Mouse (Mus musculus) cerebellum, adult 9-10 months (tissue): ENCODE measurements around the gene Hsd17b6.
"Not testable (repeated sequence)": the region's sequence is repeated elsewhere in the genome, so short reads cannot be mapped to it uniquely, and the experiment has no call there.

Experiments used
- DNase-seq: peaks from one replicate; pipeline ENCODE4 v3.0.0; 2022

Gene Hsd17b6

GRCm38 (mm10) chr10:128007446-128007845, at the start of gene Hsd17b6:
Gene Hsd17b6 (minus strand): TSS chr10:128007611.
- DNase-seq = no peak

DNA sequence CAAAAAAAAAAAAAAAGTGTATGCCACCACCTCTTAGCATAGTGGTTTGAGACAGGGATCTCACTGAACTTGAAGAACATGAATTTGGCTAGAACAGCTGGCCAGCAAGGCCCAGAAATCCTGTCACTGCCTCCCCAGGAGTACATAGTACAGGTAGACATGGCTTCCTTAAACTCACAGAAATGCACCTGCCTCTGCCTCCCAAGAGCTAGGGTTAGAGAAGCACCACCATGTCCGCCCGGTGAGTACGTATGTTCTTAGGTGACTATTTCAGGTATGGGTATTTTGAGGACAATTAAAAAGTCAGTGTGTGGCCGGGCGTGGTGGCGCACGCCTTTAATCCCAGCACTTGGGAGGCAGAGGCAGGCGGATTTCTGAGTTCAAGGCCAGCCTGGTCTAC, 45.6 kb upstream of the Hsd17b6 start:
- DNase-seq = no peak

DNA sequence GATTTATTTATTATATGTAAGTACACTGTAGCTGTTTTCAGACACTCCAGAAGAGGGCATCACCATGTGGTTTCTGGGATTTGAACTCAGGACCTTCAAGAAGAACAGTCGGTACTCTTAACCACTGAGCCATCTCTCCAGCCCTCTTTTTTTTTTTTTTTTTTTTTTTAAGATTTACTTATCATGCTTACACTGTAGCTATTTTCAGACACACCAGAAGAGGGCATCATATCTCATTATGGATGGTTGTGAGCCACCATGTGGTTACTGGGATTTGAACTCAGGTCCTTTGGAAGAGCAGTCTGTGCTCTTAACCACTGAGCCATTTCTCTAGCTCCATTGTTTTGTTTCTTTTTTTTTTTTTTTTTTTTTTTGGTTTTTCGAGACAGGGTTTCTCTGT, 44.7 kb upstream of the Hsd17b6 start:
- DNase-seq = not testable (repeated sequence)

- DNase-seq = no peak
Observed at GRCm38 (mm10) chr10:128051589-128051988, 44.2 kb upstream of the Hsd17b6 start.

- DNase-seq = no peak
Observed at GRCm38 (mm10) chr10:128050355-128050754, 42.9 kb upstream of the Hsd17b6 start.

DNA sequence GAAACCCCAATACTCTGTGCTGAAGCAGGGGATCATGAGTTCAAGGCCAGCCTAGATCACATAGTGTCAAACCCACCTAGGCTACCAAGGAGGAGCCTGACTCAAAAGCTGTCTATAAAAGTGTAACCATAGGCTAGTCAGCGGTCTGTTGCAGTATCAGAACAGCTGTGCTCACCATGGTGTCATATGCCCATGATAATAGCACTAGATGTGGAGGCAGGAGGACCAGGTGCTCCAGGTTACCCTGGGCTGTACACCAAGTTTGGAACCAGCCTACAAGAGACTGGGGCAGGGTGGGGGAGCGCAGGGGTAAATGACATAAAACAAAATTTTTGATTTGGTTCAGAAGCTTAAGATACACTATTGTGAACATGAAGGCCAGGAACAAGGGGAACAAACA, 42.3 kb upstream of the Hsd17b6 start:
- DNase-seq = no peak

DNA sequence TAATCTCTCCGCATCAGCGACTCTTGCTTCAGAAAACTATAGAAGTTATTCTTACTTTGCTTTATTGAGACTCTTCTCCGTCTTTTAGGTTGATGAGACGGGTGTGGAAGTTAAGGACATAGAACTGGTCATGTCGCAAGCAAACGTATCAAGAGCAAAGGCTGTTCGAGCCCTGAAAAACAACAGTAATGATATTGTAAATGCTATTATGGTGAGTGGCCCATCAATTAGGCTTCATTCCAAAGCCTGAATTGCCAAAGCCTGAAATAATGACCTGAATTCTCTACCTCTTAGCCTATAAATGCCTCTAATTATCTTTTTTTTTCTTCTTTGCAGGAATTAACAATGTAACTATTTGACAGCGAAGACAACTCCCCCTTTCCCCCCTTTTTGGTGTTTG, 40.7 kb upstream of the Hsd17b6 start:
- no peak for DNase-seq

DNA sequence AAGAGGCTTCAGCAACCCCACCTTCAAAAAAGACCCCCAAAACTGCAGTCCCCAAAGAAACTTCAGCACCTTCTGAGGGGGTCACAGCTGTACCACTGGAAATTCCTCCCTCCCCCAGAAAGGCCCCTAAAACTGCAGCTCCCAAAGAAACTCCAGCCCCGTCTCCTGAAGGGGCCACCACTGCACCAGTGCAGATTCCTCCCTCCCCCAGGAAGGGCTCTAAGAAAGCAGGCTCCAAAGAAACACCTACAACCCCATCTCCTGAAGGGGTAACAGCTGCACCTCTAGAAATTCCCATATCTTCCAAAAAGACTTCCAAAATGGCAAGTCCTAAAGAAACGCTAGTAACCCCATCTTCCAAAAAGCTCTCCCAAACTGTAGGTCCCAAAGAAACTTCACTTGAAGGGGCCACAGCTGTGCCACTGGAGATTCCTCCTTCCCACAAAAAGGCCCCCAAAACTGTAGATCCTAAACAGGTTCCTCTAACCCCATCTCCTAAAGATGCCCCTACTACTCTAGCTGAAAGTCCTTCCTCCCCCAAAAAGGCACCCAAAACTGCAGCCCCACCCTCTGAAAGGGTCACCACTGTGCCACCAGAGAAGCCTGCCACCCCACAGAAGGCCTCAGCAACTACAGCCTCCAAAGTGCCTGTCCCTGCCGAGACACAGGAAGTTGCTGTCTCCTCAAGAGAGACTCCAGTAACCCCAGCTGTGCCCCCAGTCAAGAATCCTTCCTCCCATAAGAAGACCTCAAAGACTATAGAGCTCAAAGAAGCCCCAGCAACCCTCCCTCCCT, 35.8 kb upstream of the Hsd17b6 start:
- no peak for DNase-seq

DNA sequence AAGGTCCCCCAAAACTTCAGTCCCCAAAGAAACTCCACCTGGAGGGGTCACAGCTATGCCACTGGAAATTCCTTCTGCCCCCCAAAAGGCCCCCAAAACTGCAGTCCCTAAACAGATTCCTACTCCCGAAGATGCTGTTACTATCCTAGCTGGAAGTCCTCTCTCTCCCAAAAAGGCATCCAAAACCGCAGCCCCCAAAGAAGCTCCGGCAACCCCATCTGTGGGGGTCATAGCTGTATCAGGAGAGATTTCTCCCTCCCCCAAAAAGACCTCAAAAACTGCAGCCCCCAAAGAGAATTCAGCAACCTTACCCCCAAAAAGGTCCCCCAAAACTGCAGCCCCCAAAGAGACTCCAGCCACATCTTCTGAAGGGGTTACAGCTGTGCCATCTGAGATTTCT, 35.1 kb upstream of the Hsd17b6 start:
- no peak for DNase-seq

- DNase-seq = no peak
Observed at GRCm38 (mm10) chr10:128041636-128042035, 34.2 kb upstream of the Hsd17b6 start.

DNA sequence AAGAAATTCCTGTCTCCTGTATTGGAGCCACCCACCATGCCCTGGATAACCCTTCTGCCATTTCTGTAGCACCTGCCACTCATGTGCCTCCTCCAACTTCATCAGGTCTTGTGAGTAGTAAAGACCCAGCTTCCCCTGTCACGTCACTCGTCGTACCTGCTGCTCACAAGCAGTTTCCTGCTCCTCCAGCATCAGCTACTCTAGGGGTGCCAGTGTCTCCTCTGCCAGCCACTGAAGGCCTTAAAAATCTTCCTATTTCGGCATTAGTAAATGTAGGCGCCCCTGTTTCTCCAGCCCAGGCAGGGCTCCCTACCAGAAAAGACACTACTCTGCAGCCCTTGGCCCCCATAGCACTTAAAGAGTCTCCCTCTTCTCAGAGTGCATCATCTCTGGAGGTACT, 32.9 kb upstream of the Hsd17b6 start:
- DNase-seq = no peak

GRCm38 (mm10) chr10:128039858-128040257, 32.4 kb upstream of the Hsd17b6 start:
- DNase-seq = no peak

DNA sequence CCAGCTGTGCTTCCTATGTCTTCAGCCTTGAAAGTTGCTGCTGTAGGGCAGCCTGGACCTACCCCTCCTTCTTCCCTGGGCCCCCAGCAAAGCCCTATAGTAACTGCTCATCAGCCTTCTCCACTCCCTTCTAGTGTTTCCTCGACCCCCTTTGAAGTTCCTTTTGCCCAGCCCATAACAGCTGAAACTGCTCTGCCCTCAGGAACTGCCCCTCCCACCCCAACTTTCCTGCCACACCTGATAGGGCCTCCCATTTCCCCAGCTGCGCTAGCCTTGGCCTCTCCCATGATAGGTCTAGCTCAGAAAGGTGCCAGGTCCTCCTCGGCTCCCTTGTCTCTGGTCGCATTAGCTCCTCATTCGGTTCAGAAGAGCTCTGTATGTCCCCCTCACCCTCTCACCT, 31.8 kb upstream of the Hsd17b6 start:
- no peak for DNase-seq

DNA sequence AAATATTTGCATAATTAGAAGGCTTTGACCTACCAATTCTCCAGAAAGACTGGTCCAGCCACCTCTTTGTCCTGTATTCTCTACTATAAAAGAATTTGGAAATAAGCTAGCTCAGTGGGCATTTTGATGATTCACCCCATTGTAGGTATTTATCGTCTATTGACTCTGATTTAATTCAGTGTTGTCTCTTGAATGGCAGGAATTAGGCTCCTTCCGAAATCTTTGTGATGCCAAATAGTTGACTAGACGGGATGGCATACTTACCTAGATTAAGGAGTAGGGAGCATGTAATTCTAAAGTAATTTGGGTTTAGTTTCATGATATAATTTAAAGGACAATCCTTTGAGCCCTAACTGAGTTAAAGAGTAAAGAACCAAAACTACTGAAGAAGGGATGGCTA, 30.5 kb upstream of the Hsd17b6 start:
- DNase-seq = no peak

DNA sequence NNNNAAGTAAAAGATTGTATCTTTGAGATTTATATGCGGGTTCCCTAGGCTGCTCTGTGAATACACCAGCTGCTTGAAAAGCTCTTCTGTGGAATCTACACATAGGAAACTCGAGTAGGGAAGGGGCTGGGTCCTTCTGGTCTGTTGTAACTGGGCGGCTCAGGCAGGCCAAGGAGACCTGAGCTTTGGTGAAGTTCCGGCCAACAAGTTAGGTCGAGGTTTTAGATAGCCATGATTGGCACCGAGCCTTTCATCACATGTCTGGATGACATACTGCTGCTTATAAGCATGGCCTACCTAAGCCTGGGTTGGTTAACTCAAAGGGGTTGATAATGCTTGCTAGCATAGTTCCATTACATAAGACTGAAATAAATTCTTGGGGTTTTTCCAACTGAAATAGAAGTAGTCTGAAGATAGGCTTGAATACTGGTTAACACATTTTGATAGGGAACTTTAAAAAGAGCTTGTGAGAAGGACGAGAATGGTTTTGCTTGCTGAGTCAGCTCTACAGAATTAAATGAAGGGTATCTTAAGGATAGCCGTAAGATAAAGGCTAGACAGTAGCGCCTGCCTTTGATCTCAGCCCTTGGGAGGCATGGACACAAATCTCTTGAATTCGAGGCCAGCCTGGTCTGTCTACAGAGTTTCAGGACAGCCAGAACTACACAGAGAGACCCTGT, 29.5 kb upstream of the Hsd17b6 start:
- no peak for DNase-seq

GRCm38 (mm10) chr10:128030860-128031259, 23.4 kb upstream of the Hsd17b6 start:
- DNase-seq = no peak

- DNase-seq = no peak
Observed at GRCm38 (mm10) chr10:128029931-128030330, 22.5 kb upstream of the Hsd17b6 start.

DNA sequence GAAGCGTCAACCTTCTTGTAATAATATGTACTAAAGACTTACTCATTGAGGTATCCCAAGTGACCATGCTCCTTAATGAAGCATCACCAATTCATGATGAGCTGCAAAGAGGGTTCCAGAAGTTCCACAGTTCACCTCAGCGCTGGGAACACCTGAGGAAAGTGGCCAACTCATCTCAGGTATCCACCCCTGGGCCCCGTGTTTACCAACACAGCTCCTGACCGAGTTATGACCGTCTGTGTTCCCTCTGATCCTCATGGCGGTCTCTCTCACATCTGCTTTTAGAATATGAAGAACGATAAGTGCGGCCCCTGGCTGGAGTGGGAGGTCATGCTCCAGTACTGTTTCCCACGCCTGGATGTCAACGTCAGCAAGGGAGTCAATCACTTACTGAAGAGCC, 16.1 kb upstream of the Hsd17b6 start:
- no peak for DNase-seq

- DNase-seq = no peak
Observed at GRCm38 (mm10) chr10:128022196-128022595, 14.8 kb upstream of the Hsd17b6 start.

DNA sequence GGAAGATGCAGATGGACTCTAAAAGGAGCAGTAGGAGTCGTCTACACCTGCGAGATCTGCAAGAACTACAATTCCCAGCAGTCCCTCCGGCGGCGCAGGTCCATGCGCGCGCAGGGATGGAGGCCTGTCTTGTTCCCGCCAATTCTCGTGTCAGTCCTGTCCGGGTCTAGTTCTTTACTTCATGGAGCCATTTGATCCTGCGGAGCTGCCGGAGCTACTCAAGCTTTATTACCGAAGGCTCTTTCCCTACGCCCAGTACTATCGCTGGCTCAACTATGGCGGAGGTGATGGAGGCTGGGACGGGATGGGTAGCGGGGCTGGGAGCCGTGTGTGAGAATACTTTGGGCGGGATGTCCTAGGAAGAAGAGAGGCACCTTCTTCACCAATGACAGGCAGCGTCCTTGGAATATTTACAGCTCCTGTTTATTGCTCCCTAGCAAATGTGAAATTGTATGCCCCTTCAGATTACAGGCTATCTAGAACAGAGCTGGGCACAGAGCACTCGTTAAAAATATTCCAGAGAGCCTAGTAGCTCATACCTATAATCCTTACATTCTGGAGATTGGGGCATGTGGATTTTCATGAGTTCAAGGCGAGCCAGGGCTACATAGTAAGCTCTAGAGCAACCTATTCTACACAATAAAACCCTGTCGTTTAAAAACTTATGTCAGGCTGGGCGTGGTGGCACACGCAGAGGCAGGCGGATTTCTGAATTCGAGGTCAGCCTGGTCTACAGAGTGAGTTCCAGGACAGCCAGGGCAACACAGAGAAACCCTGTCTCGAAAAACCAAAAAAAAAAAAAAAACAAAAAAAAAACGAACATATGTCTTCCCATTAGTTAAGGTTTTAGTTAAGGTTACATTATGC, 7.9 kb upstream of the Hsd17b6 start, which contains the start of gene Prim1:
Gene Prim1 (plus strand): TSS at position 101 of the 867 bp plus-strand sequence.
- peak; percentile 88 for DNase-seq

GRCm38 (mm10) chr10:128009735-128010134, 2.3 kb upstream of the Hsd17b6 start:
- no peak for DNase-seq

GRCm38 (mm10) chr10:128008207-128008889, 937 bp upstream of the Hsd17b6 start:
- peak; percentile 80 for DNase-seq

DNA sequence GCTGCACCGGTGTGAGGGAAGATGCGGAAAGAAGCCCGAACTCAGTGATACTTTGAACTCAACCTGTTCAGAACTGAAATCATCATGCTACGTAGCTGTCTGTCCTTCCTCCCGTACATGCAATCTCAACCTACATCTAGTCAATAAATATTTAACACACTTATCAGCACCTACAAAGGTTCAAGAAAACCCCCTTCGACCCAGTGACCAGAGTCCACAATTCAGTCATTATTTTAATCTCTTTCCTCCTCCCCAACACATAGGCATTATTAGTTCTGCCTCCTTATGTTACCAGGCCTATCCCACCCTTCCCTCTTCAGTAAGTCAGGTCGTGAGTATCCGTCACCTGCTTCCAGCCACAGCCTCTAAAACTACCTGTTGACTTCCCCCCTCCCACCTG, 1.9 kb downstream of the Hsd17b6 start:
- no peak for DNase-seq
